Mouse (Mus musculus) C2C12 (cell line): ENCODE measurements around the gene Atp5mpl.

Source experiments
- CEBPB ChIP-seq: IDR thresholded peaks from one replicate; pipeline ENCODE4 v1.6.1; 2011; ENCODE audit warnings: low read depth, mild to moderate bottlenecking, control low read depth, moderate library complexity
- CTCF ChIP-seq: IDR thresholded peaks from one replicate; pipeline ENCODE4 v1.5.1; 2011; ENCODE audit not compliant: control insufficient read depth, insufficient read depth, insufficient read length
- MYOD1 ChIP-seq: IDR thresholded peaks from one replicate; pipeline ENCODE4 v1.6.1; 2011; ENCODE audit warnings: low read depth; ENCODE audit not compliant: control insufficient read depth, insufficient read length

DNA sequence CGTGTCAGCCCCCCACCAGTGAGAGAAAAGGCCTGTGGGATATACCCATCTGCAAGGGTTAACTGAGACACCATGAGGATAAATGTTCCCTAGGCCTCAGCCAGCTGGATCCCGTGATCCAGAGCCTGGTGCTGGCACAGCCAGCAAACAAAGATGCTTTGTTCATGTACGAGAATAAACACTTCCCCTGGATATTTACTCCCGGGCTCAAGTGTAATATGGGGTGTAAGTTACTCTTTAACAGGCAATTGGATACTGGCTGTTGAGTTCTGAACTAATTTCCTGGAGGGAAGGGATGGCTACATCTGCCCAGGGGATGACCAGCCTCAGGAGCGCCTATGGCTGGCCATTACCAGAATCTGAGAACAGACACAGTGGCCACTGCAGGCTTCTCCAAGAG lies 15.1 kb downstream of the Atp5mpl start:
- TF ChIP-seq CTCF, result no peak
- TF ChIP-seq MYOD1, result no peak
- TF ChIP-seq CEBPB, result no peak
